Mouse (Mus musculus) common myeloid progenitor, adult 5-6 weeks (primary cell): Measurements from ENCODE around the gene Slc22a13. TPM values are rescaled to one million over a fixed set of nuclear protein-coding genes. Genes with fewer than 3 reads are reported as not detected.

Source experiments
- ATAC-seq: replicated peaks from 2 replicates; pipeline ENCODE4 v1.8.0; 2016; ENCODE audit warnings: low read depth, mild to moderate bottlenecking, moderate TSS enrichment, inconsistent platforms; ENCODE audit not compliant: poor library complexity, severe bottlenecking
- total RNA-seq: library from RNA; stranded (forward); fragments of 200-1000, 187-1606 nt; gene quantifications from 2 replicates; pipeline ENCODE4 v1.2.3, GENCODE M21; 2017

Gene Slc22a13
- total RNA-seq, 1 experiment from 2014 or later = not detected

- ATAC-seq = no peak
Measured at GRCm38 (mm10) chr9:119203617-119204016, 5.3 kb downstream of the Slc22a13 start.

GRCm38 (mm10) chr9:119201653-119202052, 7.2 kb downstream of the Slc22a13 start:
- no peak for ATAC-seq

- no peak for ATAC-seq
Measured at GRCm38 (mm10) chr9:119199151-119199861, 9.6 kb downstream of the Slc22a13 start.

GRCm38 (mm10) chr9:119192202-119192990, 16.5 kb downstream of the Slc22a13 start:
- ATAC-seq = 0 out of 2 replicates have a peak, but pooled peaks have one; percentile 15

- no peak for ATAC-seq
Measured at GRCm38 (mm10) chr9:119181241-119181728, 27.6 kb downstream of the Slc22a13 start.

- no peak for ATAC-seq
Measured at GRCm38 (mm10) chr9:119179292-119179691, 29.6 kb downstream of the Slc22a13 start.

- ATAC-seq = no peak
Measured at GRCm38 (mm10) chr9:119167608-119168007, 41.3 kb downstream of the Slc22a13 start.

GRCm38 (mm10) chr9:119165548-119165947, 43.4 kb downstream of the Slc22a13 start:
- ATAC-seq = no peak

- ATAC-seq = no peak
Measured at GRCm38 (mm10) chr9:119164743-119165142, 44.2 kb downstream of the Slc22a13 start.

GRCm38 (mm10) chr9:119160689-119161088, 48.2 kb downstream of the Slc22a13 start:
- ATAC-seq = no peak

- no peak for ATAC-seq
Measured at GRCm38 (mm10) chr9:119158861-119159260, 50.0 kb downstream of the Slc22a13 start, which contains the start of gene Gm47289. Gene Gm47289 (plus strand): TSS chr9:119159161.

GRCm38 (mm10) chr9:119156278-119157201, 52.4 kb downstream of the Slc22a13 start, which contains the start of gene Acaa1b:
Gene Acaa1b (minus strand): TSS chr9:119157093.
- ATAC-seq = peak; percentile 78

- ATAC-seq = no peak
Measured at GRCm38 (mm10) chr9:119155826-119156225, 53.1 kb downstream of the Slc22a13 start.

GRCm38 (mm10) chr9:119155416-119155815, 53.5 kb downstream of the Slc22a13 start:
- ATAC-seq = no peak

GRCm38 (mm10) chr9:119151751-119152150, 57.1 kb downstream of the Slc22a13 start:
- ATAC-seq = no peak

- ATAC-seq = peak; percentile 74
Measured at GRCm38 (mm10) chr9:119149601-119150000, 59.3 kb downstream of the Slc22a13 start.

- ATAC-seq = no peak
Measured at GRCm38 (mm10) chr9:119146098-119146770, 62.7 kb downstream of the Slc22a13 start.

- ATAC-seq = no peak
Measured at GRCm38 (mm10) chr9:119145638-119146037, 63.3 kb downstream of the Slc22a13 start.

- no peak for ATAC-seq
Measured at GRCm38 (mm10) chr9:119145137-119145536, 63.8 kb downstream of the Slc22a13 start.
